Comparison of ENCODE assay signal across 8 mouse cellular contexts in the genomic region with DNA sequence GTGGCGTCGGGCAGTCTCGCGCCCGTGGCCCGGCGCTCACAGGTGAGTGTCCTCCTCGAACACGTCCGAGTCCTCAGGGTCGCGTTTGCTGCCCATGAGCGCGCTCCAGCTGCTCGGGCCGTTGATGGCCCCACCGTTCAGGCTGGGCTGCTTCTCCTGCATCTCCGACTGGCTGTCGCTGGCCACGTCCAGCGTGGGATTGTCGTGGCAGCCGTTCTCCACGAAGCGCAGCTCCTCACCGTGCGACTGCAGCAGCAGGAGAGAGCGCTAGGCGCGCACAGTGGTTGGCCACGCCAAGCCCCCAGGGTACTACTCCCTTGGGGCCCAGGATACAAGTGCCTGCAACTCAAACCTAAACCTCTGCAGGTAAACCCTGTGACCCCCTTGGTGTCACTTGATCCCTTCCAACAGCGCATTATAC. TPM values are rescaled to one million over a fixed set of nuclear protein-coding genes. Genes with fewer than 3 reads are reported as not detected.
DNase-seq lines count a peak whose midpoint lies in the region; ATAC-seq and TF ChIP-seq lines count a peak whose summit lies in the region.

No protein-coding gene starts in this region.

- WGBS in lung, embryonic 14.5 days, result under 1% methylated on average over 27 of the region's 32 CpGs
- 2% methylated on average over 32 of the region's 32 CpGs for WGBS in midbrain, embryonic 15.5 days

- peak overlapping the region; percentile 84 for H3K27ac ChIP-seq in lung, embryonic 14.5 days (ENCODE audit: low read depth)
- H3K27ac ChIP-seq in embryonic fibroblast, embryonic 13.5 days (ENCODE audit: insufficient read depth, low read length), result 0 out of 2 replicates have a peak overlapping the region, but pooled peaks have one; percentile 3
- H3K27ac ChIP-seq in midbrain, embryonic 15.5 days, result peak overlapping the region; percentile 85

- H3K9ac ChIP-seq in lung, embryonic 14.5 days, result peak overlapping the region; percentile 77
- H3K9ac ChIP-seq in midbrain, embryonic 15.5 days, result peak overlapping the region; percentile 41

- no peaks in the 10 kb centered on the region for H3K9me3 ChIP-seq in lung, embryonic 14.5 days (ENCODE audit: low read depth, low read length)
- no peaks in the 10 kb centered on the region for H3K9me3 ChIP-seq in midbrain, embryonic 15.5 days

- peak overlapping the region; percentile 88 for H3K4me3 ChIP-seq in lung, embryonic 14.5 days (ENCODE audit: low read depth, low read length)
- peak overlapping the region; percentile 49 for H3K4me3 ChIP-seq in embryonic fibroblast, embryonic 13.5 days (ENCODE audit: insufficient read depth, low read length)
- H3K4me3 ChIP-seq in midbrain, embryonic 15.5 days, result peak overlapping the region; percentile 92

- TF ChIP-seq CTCF in lung, embryonic 14.5 days (IDR thresholded peaks at IDR 0.05; ENCODE audit: low read depth), result no peak
- no peak for TF ChIP-seq CTCF in embryonic fibroblast, embryonic 13.5 days (IDR thresholded peaks at IDR 0.05; ENCODE audit: borderline replicate concordance, insufficient read depth, low read length)

- H3K36me3 ChIP-seq in lung, embryonic 14.5 days (ENCODE audit: insufficient read depth), result peaks cover 22% of the 10 kb centered on the region
- H3K36me3 ChIP-seq in midbrain, embryonic 15.5 days (replicated peaks), result peaks cover 33% of the 10 kb centered on the region

- H3K27me3 ChIP-seq in lung, embryonic 14.5 days (ENCODE audit: insufficient read depth, low read length), result no peaks in the 10 kb centered on the region
- no peaks in the 10 kb centered on the region for H3K27me3 ChIP-seq in midbrain, embryonic 15.5 days (replicated peaks)

- H3K4me2 ChIP-seq in lung, embryonic 14.5 days, result peak overlapping the region; percentile 93
- peak overlapping the region; percentile 91 for H3K4me2 ChIP-seq in midbrain, embryonic 15.5 days

- no peak for TF ChIP-seq POLR2A in embryonic fibroblast, embryonic 13.5 days (IDR thresholded peaks at IDR 0.05; ENCODE audit: low read depth, low read length)

- H3K4me1 ChIP-seq in lung, embryonic 14.5 days (ENCODE audit: insufficient read depth), result peaks cover 4% of the 10 kb centered on the region; the same call in 1 of the 2 replicates
- no peaks in the 10 kb centered on the region for H3K4me1 ChIP-seq in embryonic fibroblast, embryonic 13.5 days (ENCODE audit: control insufficient read depth, insufficient read depth, low read length)
- H3K4me1 ChIP-seq in midbrain, embryonic 15.5 days, result peaks cover 24% of the 10 kb centered on the region

- DNase-seq in adrenal gland, postnatal 25 days, result peak; percentile 36
- no peak for DNase-seq in adrenal gland, adult 2 months
- DNase-seq in lung, embryonic 14.5 days, result peak; percentile 50
- no peak for DNase-seq in lung, postnatal 36 days
- DNase-seq in layer of hippocampus, postnatal 36 days, result peak; percentile 60 to 63

- ATAC-seq in lung, embryonic 14.5 days (ENCODE audit: insufficient read depth), result peak; percentile 6
- no peak; the same call in 1 of the 2 replicates for ATAC-seq in midbrain, embryonic 15.5 days (replicated peaks)
- no peak for ATAC-seq in granulocyte monocyte progenitor cell, adult 5-6 weeks (replicated peaks; ENCODE audit: poor library complexity, severe bottlenecking)

RNA-seq across cellular contexts. Expression of a gene that starts 1.0 kb away (rescaled TPM):
- total RNA-seq in adrenal gland, postnatal 25 days (2021), result 40.6 and 43.0 TPM in 2 replicates
- 10 to 100 TPM; 18.0 to 25.8 TPM for total RNA-seq in adrenal gland, adult 2 months (2021)
- 119 and 120 TPM in 2 replicates for polyA plus RNA-seq in adrenal gland, adult 2 months (2012; rRNA removed)
- polyA plus RNA-seq in lung, embryonic 14.5 days (2014; fragmentation: Nextera tagmentation; extraction: Ambion mirVana), result 29.5 and 34.7 TPM in 2 replicates
- 4.9 and 5.3 TPM in 2 replicates for polyA plus RNA-seq in embryonic fibroblast, embryonic 13.5 days (2011; ENCODE audit: insufficient read length, low read depth, missing spikeins)
- total RNA-seq in layer of hippocampus, postnatal 36 days (2021), result 10 to 100 TPM; 29.7 to 30.6 TPM
- polyA plus RNA-seq in midbrain, embryonic 15.5 days (2015; fragmentation: Nextera tagmentation; extraction: Ambion mirVana), result 40.4 and 42.5 TPM in 2 replicates
- total RNA-seq in granulocyte monocyte progenitor cell, adult 5-6 weeks (2014; fragmentation: Nextera tagmentation), result 19.7 and 21.6 TPM in 2 replicates
- total RNA-seq in granulocyte monocyte progenitor cell, adult 5-6 weeks (2017), result 22.3 and 35.6 TPM in 2 replicates

RNA-seq across cellular contexts. Expression of a gene that starts 32.1 kb away (rescaled TPM):
- 31.4 and 33.5 TPM in 2 replicates for total RNA-seq in adrenal gland, postnatal 25 days (2021)
- 10 to 100 TPM; 24.2 to 78.2 TPM for total RNA-seq in adrenal gland, adult 2 months (2021)
- polyA plus RNA-seq in adrenal gland, adult 2 months (2012; rRNA removed), result 263 and 360 TPM in 2 replicates
- polyA plus RNA-seq in lung, embryonic 14.5 days (2014; fragmentation: Nextera tagmentation; extraction: Ambion mirVana), result 52.0 and 56.7 TPM in 2 replicates
- 9.3 and 13.9 TPM in 2 replicates for polyA plus RNA-seq in embryonic fibroblast, embryonic 13.5 days (2011; ENCODE audit: insufficient read length, low read depth, missing spikeins)
- total RNA-seq in layer of hippocampus, postnatal 36 days (2021), result 100 to 1,000 TPM; 159 to 169 TPM
- 697 and 723 TPM in 2 replicates for polyA plus RNA-seq in midbrain, embryonic 15.5 days (2015; fragmentation: Nextera tagmentation; extraction: Ambion mirVana)
- total RNA-seq in granulocyte monocyte progenitor cell, adult 5-6 weeks (2014; fragmentation: Nextera tagmentation), result not detected in 2 replicates
- not detected in 2 replicates for total RNA-seq in granulocyte monocyte progenitor cell, adult 5-6 weeks (2017)

RNA-seq across cellular contexts. Expression of a gene that starts 55.8 kb away (rescaled TPM):
- total RNA-seq in adrenal gland, postnatal 25 days (2021), result 48.6 and 50.9 TPM in 2 replicates
- 10 to 100 TPM; 18.1 to 33.1 TPM for total RNA-seq in adrenal gland, adult 2 months (2021)
- 24.4 and 33.4 TPM in 2 replicates for polyA plus RNA-seq in adrenal gland, adult 2 months (2012; rRNA removed)
- 153 and 164 TPM in 2 replicates for polyA plus RNA-seq in lung, embryonic 14.5 days (2014; fragmentation: Nextera tagmentation; extraction: Ambion mirVana)
- polyA plus RNA-seq in embryonic fibroblast, embryonic 13.5 days (2011; ENCODE audit: insufficient read length, low read depth, missing spikeins), result 31.6 and 42.3 TPM in 2 replicates
- total RNA-seq in layer of hippocampus, postnatal 36 days (2021), result 1 to 10 TPM; 4.5 to 5.1 TPM
- polyA plus RNA-seq in midbrain, embryonic 15.5 days (2015; fragmentation: Nextera tagmentation; extraction: Ambion mirVana), result 24.7 and 28.8 TPM in 2 replicates
- total RNA-seq in granulocyte monocyte progenitor cell, adult 5-6 weeks (2014; fragmentation: Nextera tagmentation), result 148 and 183 TPM in 2 replicates
- 153 and 168 TPM in 2 replicates for total RNA-seq in granulocyte monocyte progenitor cell, adult 5-6 weeks (2017)

RNA-seq across cellular contexts. Expression of a gene that starts 59.3 kb away (rescaled TPM):
- 127 and 136 TPM in 2 replicates for total RNA-seq in adrenal gland, postnatal 25 days (2021)
- 100 to 1,000 TPM in 1 of 2 experiments, 10 to 100 TPM in 1; 87.0 to 108 TPM for total RNA-seq in adrenal gland, adult 2 months (2021)
- 578 and 603 TPM in 2 replicates for polyA plus RNA-seq in adrenal gland, adult 2 months (2012; rRNA removed)
- 49.4 and 53.6 TPM in 2 replicates for polyA plus RNA-seq in lung, embryonic 14.5 days (2014; fragmentation: Nextera tagmentation; extraction: Ambion mirVana)
- polyA plus RNA-seq in embryonic fibroblast, embryonic 13.5 days (2011; ENCODE audit: insufficient read length, low read depth, missing spikeins), result 29.2 and 31.0 TPM in 2 replicates
- total RNA-seq in layer of hippocampus, postnatal 36 days (2021), result 10 to 100 TPM; 45.8 to 48.5 TPM
- polyA plus RNA-seq in midbrain, embryonic 15.5 days (2015; fragmentation: Nextera tagmentation; extraction: Ambion mirVana), result 102 and 103 TPM in 2 replicates
- total RNA-seq in granulocyte monocyte progenitor cell, adult 5-6 weeks (2014; fragmentation: Nextera tagmentation), result 25.1 and 62.6 TPM in 2 replicates
- total RNA-seq in granulocyte monocyte progenitor cell, adult 5-6 weeks (2017), result 28.7 and 30.9 TPM in 2 replicates

Comparison
In these comparisons a context has a peak if more than half of its experiments do, and no peak if none do; other contexts are left out.
1. DNase-seq: peak in adrenal gland, postnatal 25 days (single experiment), lung, embryonic 14.5 days (single experiment) and layer of hippocampus, postnatal 36 days (2 of 2); none in adrenal gland, adult 2 months (single experiment) and lung, postnatal 36 days (single experiment).
2. H3K27ac ChIP-seq: peak in every context shown above with its lines; median percentile 85 in midbrain, embryonic 15.5 days; 84 in lung, embryonic 14.5 days; 3 in embryonic fibroblast, embryonic 13.5 days.
3. RNA of a gene that starts 32.1 kb away (total RNA-seq): 159 to 169 TPM in layer of hippocampus, postnatal 36 days, 24.2 to 78.2 TPM in adrenal gland, adult 2 months and 31.4 to 33.5 TPM in adrenal gland, postnatal 25 days; not detected in granulocyte monocyte progenitor cell, adult 5-6 weeks; every median in the first group is over 10 times any median in the second.
4. Peak in every context shown above with its lines, with median percentiles within 50 percentile points of each other: H3K4me3 ChIP-seq.